Mouse (Mus musculus) thymus, postnatal 4 days (tissue): ENCODE data around the gene Il15ra.

Source experiments
- DNase-seq: peaks from one replicate; pipeline ENCODE4 v3.0.0; 2021

Gene Il15ra

DNA sequence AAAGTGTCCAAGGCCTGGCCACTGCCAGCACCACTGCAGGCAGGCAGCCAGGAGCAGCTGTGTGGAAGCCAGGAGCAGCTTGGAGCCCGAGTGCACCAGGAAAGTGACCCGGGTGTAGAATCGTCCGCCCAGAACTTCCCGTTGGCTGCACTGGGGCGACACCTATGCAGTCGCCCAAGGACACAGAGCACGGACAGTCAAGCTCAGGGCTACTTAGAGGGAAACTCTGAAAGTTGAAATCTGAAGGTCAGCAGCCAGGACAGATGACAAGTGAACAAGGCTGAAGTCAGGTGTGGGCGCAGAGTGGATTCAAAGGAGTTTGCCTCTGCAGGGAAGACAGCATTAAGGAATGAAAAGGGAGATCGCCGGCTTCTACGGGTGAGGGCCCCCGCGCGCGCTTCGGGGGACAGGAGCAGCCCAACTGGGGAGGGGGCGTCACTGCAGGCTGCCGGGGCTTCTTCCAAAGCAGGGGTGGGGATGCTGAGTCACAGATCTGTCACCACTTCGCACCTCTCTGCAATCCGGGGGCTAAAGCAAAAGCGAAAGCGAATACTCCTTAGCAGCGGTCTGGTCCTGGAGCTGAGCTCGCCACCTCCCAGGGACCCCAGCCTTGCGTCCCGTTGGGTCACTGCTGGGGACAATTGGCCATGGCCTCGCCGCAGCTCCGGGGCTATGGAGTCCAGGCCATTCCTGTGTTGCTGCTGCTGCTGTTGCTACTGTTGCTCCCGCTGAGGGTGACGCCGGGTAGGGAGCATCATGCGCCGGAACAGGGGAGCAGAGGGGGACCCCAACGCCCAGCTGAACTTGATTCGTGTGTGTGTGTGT is at the start of gene Il15ra:
Gene Il15ra (plus strand): TSS at position 90 of the 825 bp plus-strand sequence.
- DNase-seq: peak; percentile 70

DNA sequence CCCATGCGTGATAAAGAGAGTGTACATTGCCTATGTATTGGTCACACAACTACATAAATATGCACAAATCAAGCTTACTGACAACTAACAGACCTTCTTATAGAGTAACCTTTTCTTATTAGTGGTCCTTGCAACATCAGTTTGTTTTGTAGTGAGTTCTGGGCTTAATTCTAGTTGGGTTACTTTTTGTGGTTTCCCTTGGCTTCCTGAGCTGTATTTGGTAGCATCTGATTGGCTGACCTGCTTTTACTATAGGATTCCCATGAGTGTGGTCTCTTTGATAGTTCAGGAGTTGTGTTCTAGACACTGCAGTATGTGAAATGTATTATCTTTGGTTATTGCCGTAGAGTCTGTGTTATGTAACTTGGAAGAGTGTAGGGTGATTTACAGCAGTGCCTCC is 47.5 kb upstream of the Il15ra start:
- DNase-seq: no peak

DNA sequence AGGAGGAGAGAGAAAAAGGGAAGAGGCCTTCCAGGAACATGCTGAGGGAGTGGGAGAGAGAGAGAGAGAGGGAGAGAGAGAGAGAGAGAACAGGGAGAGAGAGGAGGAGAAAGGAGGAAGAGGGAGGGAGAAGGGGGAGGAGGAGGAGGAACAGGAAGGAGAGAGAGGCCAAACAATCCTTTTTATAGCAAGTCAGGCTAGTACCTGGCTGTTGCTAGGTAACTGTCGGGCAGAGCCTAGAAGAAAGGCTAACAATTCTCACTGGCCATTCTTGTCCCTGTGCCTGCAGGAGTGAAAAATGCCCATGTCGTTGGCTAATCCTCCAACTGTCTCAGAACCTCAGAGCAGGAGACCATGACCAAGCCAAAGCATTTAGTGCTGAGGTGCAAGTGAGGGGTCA is 45.8 kb upstream of the Il15ra start:
- no peak for DNase-seq

DNA sequence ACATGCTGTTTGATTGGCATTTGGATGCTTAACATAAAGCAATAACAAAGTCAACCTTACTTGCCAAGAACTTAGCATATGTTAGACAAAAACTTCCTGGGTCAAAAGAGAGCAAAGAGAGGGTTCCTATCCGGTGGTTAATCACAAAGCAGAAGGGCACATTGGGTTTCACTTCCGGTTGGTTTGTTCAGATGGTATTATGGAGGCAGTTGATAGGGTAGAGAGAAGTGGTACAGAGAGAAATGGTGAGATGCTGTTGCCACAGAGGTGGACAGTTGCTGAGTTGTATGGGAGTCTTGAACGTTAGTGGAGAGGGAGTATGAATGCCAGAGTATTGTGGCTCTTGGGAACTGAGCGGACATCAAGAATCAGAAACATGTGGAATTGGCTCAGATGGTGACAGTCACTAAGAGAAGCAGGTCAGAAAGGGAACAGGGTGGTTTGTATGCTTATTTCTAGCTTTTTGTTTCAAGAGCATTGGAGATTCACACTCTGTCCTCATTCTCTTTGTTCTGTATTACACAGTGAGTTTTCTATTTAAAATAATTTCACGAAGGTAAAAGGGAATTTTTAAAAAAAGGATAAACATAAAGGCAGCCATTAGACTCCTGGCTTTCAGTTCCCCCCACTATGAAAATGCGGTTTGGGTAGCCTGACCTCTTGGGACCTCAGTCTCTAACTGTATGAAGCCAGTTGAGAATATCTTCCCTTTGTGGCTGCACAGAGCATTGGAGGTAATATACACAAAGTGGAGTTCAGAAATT is 42.8 kb upstream of the Il15ra start:
- DNase-seq: no peak

DNA sequence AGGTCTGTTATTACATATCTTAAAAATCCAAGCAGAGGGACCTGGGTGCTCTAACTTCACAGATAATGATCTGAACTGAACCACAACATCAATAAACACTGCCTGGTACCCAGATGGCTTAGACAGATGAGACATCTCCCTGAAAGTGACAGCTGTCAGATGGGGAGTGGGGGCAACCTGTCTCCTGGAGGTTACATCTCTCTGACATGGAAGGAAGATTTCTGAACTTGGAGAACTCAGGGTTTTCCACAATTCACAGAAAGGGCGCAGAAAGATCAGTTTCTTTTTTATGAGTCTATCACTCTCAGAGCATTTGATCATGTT is 42.2 kb upstream of the Il15ra start:
- no peak for DNase-seq

DNA sequence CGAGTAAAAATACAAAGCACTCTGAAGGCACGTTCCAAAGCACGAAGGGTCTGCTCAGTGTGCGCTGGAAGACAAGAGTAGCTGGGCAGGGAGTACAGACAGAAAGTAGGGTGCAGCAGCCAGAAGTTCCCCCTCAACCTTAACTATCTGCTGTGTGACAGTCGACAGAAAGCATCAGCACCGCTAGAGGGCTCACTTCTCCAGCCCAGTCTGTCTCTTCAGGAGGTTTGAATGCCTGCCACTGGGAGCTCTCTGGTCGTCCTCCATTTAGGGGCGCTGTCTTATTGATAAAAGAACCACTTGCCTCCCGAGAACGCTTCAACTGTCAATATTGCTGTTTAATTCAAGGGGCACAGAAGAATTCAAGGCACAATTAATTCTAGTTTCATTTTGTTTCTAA is 41.1 kb upstream of the Il15ra start:
- DNase-seq: peak; percentile 94

DNA sequence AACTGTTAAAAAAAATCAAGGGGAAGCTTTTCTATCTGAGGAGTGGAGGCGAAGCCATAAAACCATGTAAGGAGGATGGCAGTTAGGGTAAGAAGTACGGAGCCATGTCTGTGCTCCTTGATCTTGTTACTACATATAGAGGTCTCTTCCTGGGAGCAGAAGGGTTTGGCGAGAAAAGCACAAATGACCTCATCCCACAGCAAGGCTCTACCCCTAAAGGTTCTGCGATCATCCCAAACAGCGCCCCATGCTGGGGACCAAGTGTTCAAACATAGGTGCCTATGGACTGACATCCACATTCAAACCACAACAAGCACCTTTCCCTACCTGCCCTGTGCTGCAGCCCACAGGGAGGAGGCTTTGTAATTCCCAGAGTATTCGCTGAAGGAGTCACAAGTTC is 40.7 kb upstream of the Il15ra start:
- peak; percentile 81 for DNase-seq

DNA sequence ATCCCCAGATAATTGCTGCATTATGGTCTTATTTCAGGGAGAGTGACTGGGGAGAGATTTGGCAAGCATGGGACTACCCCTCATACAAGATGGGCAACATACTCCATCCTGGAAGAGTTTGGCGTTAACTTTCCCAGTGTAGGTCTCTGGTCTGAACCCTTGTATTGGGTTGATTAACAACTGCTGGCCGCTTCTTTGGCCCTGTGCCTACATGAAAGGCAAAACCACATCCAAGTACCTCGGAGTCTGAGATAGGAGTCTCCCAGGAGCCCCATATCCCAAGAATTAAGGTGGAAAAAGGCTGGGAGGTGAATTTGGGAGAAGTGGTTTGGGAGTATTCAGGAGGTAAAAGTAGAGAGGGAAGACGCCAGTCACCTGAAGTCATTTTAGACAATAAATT is 40.3 kb upstream of the Il15ra start:
- no peak for DNase-seq

DNA sequence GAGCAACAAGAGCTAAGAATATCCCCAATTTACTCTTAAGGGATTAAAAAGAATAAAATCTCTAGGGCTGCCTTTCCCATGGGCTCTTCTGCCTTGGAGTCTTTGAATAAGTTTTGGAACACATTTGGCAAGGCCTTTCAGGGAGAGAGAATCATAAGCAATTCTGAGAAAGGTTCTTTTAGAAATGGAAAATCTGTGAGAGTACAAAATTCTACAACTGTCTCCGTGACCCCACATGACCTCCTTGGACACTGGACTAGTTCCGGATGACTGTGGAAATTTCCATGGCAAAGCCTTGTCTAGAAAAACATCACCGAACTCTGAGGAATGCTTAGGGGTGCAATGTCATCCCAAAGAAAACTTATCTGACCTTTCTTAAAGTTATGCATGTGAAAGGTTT is 39.8 kb upstream of the Il15ra start:
- DNase-seq: no peak

DNA sequence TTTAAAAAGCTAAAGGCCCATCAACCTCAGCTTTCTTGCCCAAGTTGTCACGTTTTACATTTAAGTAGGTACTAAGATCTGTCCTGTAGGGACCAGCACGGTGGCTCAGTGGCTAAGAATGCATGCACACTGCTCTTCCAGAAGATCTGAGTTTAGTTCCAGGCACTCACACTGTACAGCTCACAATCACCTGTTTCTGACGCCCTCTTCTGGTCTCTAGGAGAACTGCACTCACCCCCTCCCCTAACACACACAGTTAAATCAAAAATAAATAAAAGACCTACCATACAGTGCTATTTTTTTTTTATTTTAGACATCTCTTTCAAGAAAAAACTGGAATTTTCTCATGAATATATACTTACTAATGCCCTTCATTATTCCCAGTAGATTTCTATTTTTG is 32.9 kb upstream of the Il15ra start:
- DNase-seq: peak; percentile 79

DNA sequence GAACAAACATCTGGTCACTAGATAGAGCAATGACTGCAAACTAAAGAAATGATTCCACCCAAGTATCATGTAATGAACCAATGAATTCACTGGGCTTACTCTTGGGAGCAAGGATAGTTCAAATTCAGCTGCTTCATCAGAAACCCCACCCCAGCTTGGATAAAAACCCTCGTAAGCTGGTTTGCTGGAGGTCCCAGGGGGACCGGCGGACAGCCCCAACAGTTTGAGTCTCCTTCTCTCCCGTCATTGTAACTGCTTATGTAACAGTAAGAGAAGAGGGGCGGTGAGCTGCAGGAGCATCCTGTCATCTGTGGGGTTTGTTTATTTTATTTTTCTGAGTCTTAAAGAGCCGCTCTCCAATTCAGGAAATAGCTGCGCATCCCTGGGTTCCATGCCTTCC is 25.5 kb upstream of the Il15ra start:
- DNase-seq: no peak

DNA sequence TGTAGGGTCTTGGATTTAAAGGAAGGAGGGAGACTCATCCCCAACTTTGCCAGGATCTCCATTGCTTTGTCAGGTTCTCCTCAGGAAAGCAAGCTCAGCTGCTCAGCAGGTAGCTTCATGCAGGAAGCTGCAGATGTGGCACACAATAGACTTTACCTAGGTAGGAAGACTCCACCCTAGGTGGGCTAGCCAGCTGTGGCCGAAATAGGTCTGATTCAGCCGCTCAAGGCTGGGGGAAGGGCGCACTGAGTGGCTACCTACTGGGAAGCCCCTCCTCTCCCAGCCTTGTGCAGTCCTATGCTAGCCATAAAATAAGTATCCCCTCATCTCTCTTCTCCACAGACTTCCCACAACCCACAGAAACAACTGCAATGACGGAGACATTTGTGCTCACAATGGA is 22.4 kb upstream of the Il15ra start:
- DNase-seq: no peak

DNA sequence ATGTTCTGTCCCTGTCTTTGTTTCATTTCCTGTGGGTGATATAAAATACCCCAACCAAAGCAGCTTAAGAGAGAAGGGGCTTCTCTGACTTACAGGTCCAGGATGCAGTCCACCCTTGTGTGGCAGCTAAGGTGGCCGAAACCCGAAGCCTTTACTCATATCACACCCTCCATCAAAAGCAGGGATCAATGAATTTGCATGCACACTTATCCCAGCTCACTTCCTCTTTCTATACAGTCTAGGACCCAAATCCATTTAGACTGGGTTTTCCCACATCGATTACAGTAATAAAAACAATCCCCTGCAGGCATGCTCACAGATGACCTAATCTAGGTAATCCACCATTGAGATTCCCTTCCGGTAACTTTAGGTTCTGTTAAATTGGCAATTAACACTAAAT is 18.6 kb upstream of the Il15ra start:
- no peak for DNase-seq

DNA sequence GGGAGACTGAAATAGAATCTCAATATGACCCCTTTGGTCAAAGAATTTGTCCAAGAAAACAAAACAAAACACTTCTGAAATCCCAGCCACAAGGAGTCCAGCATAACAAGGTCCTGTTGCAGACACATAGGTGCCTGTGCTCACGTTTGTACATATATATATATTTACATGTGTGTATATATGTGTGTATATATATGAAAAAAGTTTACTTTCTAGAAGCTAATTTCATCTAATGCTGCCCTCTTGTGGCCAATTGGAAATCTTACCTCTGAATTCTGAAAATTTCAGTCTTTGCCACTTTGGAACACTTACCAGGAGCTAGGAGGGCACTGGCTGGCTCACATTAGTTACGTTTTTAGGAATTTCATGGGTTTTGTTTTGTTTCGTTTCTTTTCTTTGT is 17.7 kb upstream of the Il15ra start:
- peak; percentile 23 for DNase-seq

DNA sequence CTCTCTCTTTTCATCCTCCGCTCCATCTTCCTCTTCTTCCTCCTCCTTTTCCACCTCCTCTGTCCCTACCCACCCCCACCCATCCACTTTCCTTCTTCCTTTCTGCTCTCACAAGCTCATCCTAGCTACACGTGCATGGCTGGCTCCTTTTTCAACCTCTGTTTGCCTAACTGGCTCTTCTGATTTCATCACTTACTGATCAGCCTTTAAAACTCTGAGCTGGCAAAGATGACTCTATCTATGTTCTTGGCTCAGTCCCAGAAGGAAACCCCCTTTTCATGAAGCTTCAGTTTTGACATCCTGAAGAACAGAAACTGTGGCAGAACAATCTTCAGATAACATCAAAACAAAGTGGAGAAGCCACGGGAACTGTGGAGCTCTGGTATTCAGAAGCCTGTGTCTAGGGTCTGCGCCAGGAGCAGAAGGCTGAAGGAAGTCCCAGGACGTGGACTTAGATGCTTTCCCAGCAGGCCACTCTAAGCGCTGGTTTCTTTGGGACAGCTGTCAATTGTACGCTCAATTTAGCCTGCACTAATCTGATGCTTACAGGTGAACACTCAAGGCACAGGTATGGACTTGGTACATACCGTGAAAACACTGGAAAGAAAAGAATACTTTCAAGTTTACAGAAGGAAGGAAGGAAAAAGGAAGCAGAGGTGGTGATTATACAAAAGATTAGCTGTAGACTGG is 14.7 kb upstream of the Il15ra start:
- DNase-seq: no peak

DNA sequence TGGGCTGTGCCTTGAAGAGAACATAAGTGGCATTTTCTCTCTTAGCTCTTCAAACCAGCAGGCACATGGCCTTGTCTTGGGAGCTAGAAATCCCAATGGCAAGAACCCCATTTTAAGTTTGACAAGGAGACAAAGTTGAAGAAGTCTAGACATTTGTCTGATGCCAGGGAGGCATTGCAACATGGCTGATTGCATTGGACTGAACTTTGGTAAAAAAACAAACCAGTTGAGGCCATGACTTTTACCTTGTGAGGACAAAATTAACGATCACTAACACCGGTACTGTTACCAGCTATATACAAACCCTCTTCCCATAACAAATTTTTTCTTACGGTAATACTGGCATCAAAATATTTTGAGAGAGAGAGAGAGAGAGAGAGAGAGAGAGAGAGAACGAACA is 11.7 kb upstream of the Il15ra start:
- no peak for DNase-seq

DNA sequence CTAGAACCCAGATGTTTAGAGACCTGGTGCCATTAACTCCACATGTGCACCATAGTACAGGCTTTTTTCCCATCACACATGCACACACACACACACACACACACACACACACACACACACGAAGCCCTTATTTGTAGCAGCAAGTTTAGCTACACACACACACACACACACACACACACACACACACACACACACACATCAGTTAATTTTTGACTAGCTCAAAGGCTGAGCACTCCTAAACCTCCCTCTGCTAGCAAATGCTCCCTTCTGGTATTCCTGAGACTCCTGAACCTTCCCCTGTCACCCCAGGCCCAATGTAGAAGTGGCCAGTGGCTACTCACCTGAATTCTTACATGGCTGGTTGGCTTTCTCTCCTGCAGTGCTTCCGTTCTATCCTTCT is 11.0 kb upstream of the Il15ra start:
- DNase-seq: no peak

DNA sequence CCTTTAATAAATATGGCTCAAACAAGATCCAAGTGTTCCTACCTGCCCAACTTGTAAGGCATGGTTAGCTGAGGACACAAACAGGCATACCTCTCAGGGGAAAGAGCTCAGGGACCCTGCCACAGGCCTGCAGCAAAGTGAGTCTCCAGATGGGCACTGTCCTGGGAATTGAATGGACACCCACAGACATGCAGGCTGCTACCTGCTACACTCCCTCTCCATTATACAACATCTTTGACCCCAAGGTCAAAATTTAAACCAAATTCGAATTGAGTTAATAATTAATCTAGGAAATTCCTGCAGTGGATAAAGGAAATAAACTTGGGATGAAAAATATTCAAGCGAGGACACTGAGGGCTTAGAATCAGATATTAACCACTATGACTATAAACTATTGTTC is 9.2 kb upstream of the Il15ra start:
- DNase-seq: no peak

DNA sequence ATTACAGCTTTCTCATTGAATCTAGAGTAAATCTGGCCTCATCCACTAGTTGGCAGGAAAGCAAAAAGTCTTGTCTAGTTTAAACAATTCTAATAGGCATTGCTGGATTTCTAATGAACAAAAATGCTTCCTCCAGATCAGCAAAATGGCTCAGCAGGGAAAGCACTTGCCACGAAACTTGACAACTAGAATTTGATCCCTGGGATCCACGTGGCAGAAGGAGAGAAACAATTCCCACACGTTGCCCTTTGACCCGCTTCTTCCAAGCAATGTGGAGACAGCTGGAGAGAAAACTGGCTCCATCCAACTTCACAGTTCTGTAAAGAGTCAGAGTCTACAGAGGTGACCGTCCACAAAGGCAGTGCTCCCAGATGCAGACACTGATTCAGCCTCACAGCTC is 6.1 kb upstream of the Il15ra start:
- DNase-seq: no peak

DNA sequence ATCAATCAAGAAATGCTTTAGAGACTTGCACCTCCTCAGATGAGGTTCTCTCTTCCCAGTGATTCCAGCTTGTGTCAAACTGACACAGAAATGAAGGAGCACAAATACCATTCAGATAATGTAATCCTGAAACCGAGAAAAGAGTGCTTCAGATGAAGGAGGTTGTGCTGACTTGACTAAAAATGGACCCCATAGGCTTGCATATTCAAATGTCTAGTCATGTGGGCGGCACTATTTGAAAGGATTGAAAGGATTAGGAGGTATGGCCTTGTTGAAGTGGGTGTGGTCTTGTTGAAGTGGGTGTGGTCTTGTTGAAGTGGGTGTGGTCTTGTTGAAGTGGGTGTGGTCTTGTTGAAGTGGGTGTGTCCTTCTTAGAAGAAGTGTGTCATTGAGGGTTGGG is 5.2 kb upstream of the Il15ra start:
- DNase-seq: no peak

DNA sequence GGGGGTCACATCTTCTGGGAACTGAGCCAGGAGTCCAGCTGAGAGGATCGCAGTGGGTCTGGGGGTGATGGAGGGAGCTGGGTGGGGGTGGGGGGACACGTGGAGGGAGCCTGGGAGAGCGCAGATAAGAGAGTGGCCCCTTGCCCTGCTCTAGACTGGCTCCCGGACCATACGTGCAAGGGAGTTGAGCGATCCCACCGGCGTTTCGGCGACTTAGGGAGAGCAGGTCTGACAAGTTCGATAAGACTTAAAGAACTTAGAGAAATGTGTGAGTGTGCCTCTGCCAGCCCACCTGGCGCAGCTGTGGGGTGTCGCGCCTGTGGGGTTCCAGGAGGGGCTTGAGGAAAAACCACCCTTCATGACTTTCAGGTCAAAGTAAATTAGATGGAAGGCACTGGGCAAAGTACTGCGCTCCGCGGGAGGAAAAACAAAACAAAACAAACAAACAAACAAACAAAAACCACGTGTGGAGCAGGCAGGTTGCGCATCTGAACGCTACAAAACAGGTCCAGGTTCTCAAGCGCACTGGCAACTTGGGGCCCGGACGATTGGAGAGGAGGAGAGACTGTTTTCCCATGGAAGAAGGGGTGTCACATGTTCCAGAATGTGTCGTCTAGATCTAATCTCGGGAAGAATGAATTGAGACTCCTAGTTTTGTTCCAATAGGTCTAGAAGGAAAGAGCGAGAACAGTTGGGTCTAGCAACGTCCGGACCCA is 1.1 kb downstream of the Il15ra start:
- peak; percentile 46 for DNase-seq

DNA sequence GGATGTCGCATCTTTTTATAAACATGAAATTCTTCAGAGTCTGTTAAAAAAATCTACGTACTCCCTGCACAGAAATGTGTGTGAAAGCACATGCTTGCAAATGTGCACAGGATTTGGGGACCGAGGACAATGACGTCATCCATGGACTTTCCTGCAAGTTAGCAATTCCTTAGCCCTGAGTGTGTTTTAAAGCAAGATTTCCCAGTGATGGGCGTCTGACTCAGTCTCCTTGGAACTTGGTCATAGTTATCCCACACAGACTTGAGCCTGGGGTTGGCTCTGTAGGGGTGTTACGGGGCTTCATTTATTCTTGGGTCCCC is 1.6 kb downstream of the Il15ra start:
- DNase-seq: no peak

DNA sequence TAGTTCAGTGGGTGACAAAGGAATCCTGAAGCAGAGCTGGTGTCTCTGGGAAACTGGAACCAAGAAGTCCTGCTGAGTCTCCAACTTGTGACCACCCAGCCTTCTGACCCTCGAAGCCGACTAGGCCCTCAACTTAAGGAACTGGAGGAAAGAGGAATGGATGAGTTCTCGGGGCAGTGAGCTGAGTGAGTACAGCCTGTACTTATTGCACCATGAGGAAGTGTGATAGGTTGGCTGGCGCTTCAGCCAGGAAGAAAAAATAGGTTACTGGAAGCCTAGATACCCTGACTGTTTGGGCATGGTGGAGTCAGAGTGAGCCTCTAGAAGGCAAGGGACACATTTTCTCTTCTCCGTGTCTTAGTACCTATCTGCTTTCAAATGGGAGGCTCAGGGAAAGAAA is 3.4 kb downstream of the Il15ra start:
- DNase-seq: no peak

DNA sequence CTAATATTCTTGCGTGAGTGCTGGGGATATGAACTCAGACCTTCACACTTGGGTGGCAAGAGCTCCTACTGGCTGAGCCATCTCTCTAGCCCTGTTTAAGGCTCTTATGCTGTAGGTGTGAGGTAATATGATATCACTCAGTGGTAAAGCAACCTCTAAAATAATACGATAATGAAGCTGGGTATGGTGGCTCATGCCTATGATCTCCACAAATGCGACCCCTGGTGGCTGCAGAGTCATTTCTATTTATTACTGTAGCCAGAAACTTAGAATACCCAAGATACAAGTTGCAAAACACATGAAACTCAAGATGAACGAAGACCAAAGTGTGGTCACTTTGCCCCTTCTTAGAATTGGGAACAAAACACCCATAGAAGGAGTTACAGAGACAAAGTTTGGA is 5.0 kb downstream of the Il15ra start:
- peak; percentile 80 for DNase-seq
